Mouse (Mus musculus) liver, postnatal 0 days (tissue): ENCODE data around the gene Myo5a.

Source experiments
- CTCF ChIP-seq: sonication (generic); IDR thresholded peaks from 2 replicates; pipeline ENCODE4 v1.5.1; 2016; ENCODE audit warnings: antibody characterized with exemption, low read depth
- EP300 ChIP-seq: IDR thresholded peaks from 2 replicates; pipeline ENCODE4 v1.6.1; 2016; ENCODE audit warnings: antibody characterized with exemption, low read depth, mild to moderate bottlenecking

DNA sequence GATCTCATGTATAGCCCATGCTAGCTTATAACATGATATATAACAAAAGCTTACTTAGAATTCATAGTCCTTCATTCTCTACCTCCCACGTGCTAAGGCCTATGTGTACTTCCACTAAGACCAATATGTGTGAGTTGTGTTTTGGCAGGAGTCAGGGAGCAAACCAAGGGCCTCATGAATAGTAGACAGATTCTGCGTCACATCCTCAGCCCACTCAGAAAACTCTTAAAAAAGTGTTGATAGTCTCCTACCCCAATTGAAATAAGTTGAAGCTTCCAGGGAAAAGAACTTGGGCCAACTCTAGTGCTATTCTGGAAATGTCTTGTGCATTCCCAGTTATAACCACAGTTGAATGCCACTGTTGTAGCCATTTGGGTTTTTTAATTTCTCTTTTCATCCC is 131.2 kb downstream of the Myo5a start:
- TF ChIP-seq CTCF (no peak), EP300 (no peak)
